Mouse (Mus musculus) ES-Bruce4 (cell line): Measurements from ENCODE around the gene Tmem189. TPM values are rescaled to one million over a fixed set of nuclear protein-coding genes. Genes with fewer than 3 reads are reported as not detected.

Source experiments
- H3K27ac ChIP-seq: 2 replicates; pipeline ENCODE4 v1.5.1; 2012; ENCODE audit warnings: low read length, inconsistent platforms; ENCODE audit not compliant: insufficient read depth
- H3K27me3 ChIP-seq: 2 replicates; pipeline ENCODE4 v1.6.1; 2012; ENCODE audit warnings: mild to moderate bottlenecking, low read length, inconsistent platforms; ENCODE audit not compliant: control insufficient read depth, poor library complexity, insufficient read depth, severe bottlenecking
- H3K36me3 ChIP-seq: 2 replicates; pipeline ENCODE4 v1.6.1; 2012; ENCODE audit warnings: inconsistent platforms, mild to moderate bottlenecking, low read length, moderate library complexity; ENCODE audit not compliant: control insufficient read depth, poor library complexity, insufficient read depth, severe bottlenecking
- H3K4me1 ChIP-seq: one replicate; pipeline ENCODE4 v1.8.1; 2011; ENCODE audit warnings: low read length; ENCODE audit not compliant: control insufficient read depth, insufficient read depth
- H3K4me3 ChIP-seq: 2 replicates; pipeline ENCODE4 v1.5.1; 2011; ENCODE audit warnings: low read depth, mild to moderate bottlenecking, low read length
- H3K9ac ChIP-seq: 2 replicates; pipeline ENCODE4 v1.6.1; 2012; ENCODE audit warnings: low read depth, mild to moderate bottlenecking, inconsistent platforms; ENCODE audit not compliant: poor library complexity, severe bottlenecking
- H3K9me3 ChIP-seq: replicated peaks from 2 replicates; pipeline ENCODE4 v1.6.1; 2012; ENCODE audit warnings: mild to moderate bottlenecking, low read length, inconsistent platforms; ENCODE audit not compliant: control insufficient read depth, poor library complexity, insufficient read depth, severe bottlenecking
- CTCF ChIP-seq: IDR thresholded peaks from one replicate; pipeline ENCODE4 v1.8.1; 2011; ENCODE audit warnings: low read depth, low read length
- EP300 ChIP-seq: IDR thresholded peaks from 2 replicates; pipeline ENCODE4 v1.6.1; 2011; ENCODE audit warnings: low read depth, low read length; ENCODE audit not compliant: insufficient read depth
- POLR2A ChIP-seq: IDR thresholded peaks from one replicate; pipeline ENCODE4 v1.8.1; 2011; ENCODE audit warnings: low read length; ENCODE audit not compliant: insufficient read depth
- polyA plus RNA-seq: library from polyadenylated mRNA; stranded (reverse); fragments of >200 nt; gene quantifications from 2 replicates; pipeline ENCODE4 v1.2.4, GENCODE M21; 2011; ENCODE audit warnings: low read depth; ENCODE audit not compliant: missing spikeins, insufficient read depth, insufficient read length

Gene Tmem189
- polyA plus RNA-seq, 1 experiment, result 45.6 TPM

GRCm38 (mm10) chr2:167660611-167660971 lies 29.0 kb downstream of the Tmem189 start:
- TF ChIP-seq POLR2A, result no peak
- TF ChIP-seq CTCF, result no peak
- no peak for TF ChIP-seq EP300
- Histone ChIP-seq H3K9ac (peak overlapping the region; percentile 82), H3K27ac (no peak overlapping the region), H3K27me3 (no peaks in the 10 kb centered on the region), H3K4me3 (peak overlapping the region; percentile 76), H3K9me3 (no peaks in the 10 kb centered on the region), H3K4me1 (peaks cover 4% of the 10 kb centered on the region), H3K36me3 (no peaks in the 10 kb centered on the region)

GRCm38 (mm10) chr2:167659847-167660610 lies 29.6 kb downstream of the Tmem189 start:
- H3K27me3 ChIP-seq, result no peaks in the 10 kb centered on the region
- H3K9ac ChIP-seq, result peak overlapping the region; percentile 82
- H3K9me3 ChIP-seq, result no peaks in the 10 kb centered on the region
- peak overlapping the region; percentile 76 for H3K4me3 ChIP-seq
- TF ChIP-seq EP300 (no peak), POLR2A (no peak), CTCF (no peak)
- H3K36me3 ChIP-seq, result no peaks in the 10 kb centered on the region
- H3K27ac ChIP-seq, result no peak overlapping the region
- H3K4me1 ChIP-seq, result peaks cover 4% of the 10 kb centered on the region

GRCm38 (mm10) chr2:167659177-167659846 lies 30.3 kb downstream of the Tmem189 start:
- peak overlapping the region; percentile 76; the same call in 1 of the 2 replicates for H3K4me3 ChIP-seq
- H3K9ac ChIP-seq, result no peak overlapping the region
- no peaks in the 10 kb centered on the region for H3K9me3 ChIP-seq
- no peak for TF ChIP-seq CTCF
- TF ChIP-seq EP300, result no peak
- no peak for TF ChIP-seq POLR2A
- H3K4me1 ChIP-seq, result peaks cover 4% of the 10 kb centered on the region
- H3K27me3 ChIP-seq, result no peaks in the 10 kb centered on the region
- H3K27ac ChIP-seq, result no peak overlapping the region
- no peaks in the 10 kb centered on the region for H3K36me3 ChIP-seq

GRCm38 (mm10) chr2:167658712-167659111 lies 30.9 kb downstream of the Tmem189 start:
- TF ChIP-seq EP300, result no peak
- no peak for TF ChIP-seq POLR2A
- TF ChIP-seq CTCF, result no peak
- Histone ChIP-seq H3K9me3 (no peaks in the 10 kb centered on the region), H3K36me3 (no peaks in the 10 kb centered on the region), H3K4me3 (no peak overlapping the region), H3K27me3 (no peaks in the 10 kb centered on the region), H3K9ac (no peak overlapping the region), H3K27ac (no peak overlapping the region), H3K4me1 (peaks cover 4% of the 10 kb centered on the region)

GRCm38 (mm10) chr2:167657973-167658372 lies 31.6 kb downstream of the Tmem189 start:
- Histone ChIP-seq H3K36me3 (no peaks in the 10 kb centered on the region), H3K9me3 (no peaks in the 10 kb centered on the region), H3K27ac (no peak overlapping the region), H3K4me1 (peaks cover 4% of the 10 kb centered on the region), H3K4me3 (no peak overlapping the region), H3K27me3 (no peaks in the 10 kb centered on the region), H3K9ac (no peak overlapping the region)
- TF ChIP-seq EP300 (no peak), CTCF (no peak), POLR2A (no peak)

DNA sequence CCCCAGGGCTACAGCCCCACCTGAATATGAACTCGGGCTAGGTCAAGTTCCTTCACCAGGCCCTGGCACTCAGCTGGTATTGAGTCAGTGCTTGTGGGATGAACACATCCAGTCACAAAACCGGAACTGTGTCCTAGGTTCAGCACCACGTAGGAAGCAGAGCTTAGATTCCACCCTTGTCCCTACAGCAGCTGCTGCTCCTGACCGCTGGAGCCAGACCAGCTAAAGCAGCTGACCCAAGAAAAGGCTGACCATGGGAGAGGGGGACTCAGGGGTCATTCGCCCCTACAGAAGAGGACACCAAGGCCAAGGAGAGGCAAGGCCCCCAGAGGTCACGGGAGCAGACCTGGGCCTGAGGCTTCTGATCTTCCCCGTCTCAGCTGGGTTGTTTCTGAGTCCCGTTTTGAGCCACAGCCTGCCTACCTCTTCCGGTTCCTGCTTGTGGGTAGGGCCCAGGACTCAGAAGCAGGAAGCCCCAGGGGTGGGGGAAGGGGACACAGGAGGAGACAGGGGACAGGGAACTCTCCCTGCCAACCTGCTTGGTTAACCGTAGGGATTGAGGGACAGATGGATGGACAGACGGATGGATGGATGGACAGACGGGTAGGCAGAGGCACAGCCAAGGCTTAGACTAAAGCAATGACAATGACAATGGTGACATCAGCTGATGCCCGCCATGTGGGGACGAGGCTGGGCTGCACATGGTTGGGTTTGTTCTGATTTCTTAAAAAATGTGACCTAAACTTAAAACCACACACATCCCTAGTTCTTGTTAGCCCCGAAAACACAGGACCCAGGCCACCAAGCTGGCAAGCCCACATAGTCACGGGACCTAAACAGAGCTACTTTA lies 32.8 kb downstream of the Tmem189 start:
- Histone ChIP-seq H3K4me1 (peaks cover 4% of the 10 kb centered on the region), H3K27ac (no peak overlapping the region), H3K4me3 (no peak overlapping the region), H3K36me3 (no peaks in the 10 kb centered on the region), H3K9ac (no peak overlapping the region), H3K27me3 (no peaks in the 10 kb centered on the region), H3K9me3 (no peaks in the 10 kb centered on the region)
- TF ChIP-seq POLR2A (no peak), EP300 (no peak), CTCF (no peak)
